Mouse (Mus musculus) stomach, embryonic 14.5 days (tissue): Measurements from ENCODE around the gene Tub. TPM values are rescaled to one million over a fixed set of nuclear protein-coding genes. Genes with fewer than 3 reads are reported as not detected.

Experiments
- ATAC-seq: fragments of 200-750 bp; cut with Nextera tagmentation; 2 replicates; pipeline ENCODE4 v1.8.0; 2017; ENCODE audit warnings: low read depth, moderate TSS enrichment; ENCODE audit not compliant: insufficient number of reproducible peaks, insufficient read depth, low FRiP score
- H3K27ac ChIP-seq: fragments of 300-500 bp; sonication (generic); 2 replicates; pipeline ENCODE4 v1.5.1; 2014; ENCODE audit warnings: mild to moderate bottlenecking, low read length, moderate library complexity, mixed read lengths
- H3K27me3 ChIP-seq: fragments of 300-500 bp; sonication (generic); 2 replicates; pipeline ENCODE4 v1.6.1; 2014; ENCODE audit warnings: low read length, control low read depth, mixed read lengths; ENCODE audit not compliant: control insufficient read depth, insufficient read depth
- H3K36me3 ChIP-seq: fragments of 300-500 bp; sonication (generic); 2 replicates; pipeline ENCODE4 v1.6.1; 2014; ENCODE audit warnings: mild to moderate bottlenecking, control low read depth, low read length, moderate library complexity, mixed read lengths; ENCODE audit not compliant: control insufficient read depth, insufficient read depth
- H3K4me1 ChIP-seq: fragments of 300-500 bp; sonication (generic); 2 replicates; pipeline ENCODE4 v1.6.1; 2014; ENCODE audit warnings: low read length, control low read depth, mixed read lengths; ENCODE audit not compliant: control insufficient read depth, insufficient read depth
- H3K4me2 ChIP-seq: fragments of 300-500 bp; sonication (generic); replicated peaks from 2 replicates; pipeline ENCODE4 v1.6.1; 2014; ENCODE audit warnings: low read depth, low read length, control low read depth
- H3K4me3 ChIP-seq: fragments of 300-500 bp; sonication (generic); 2 replicates; pipeline ENCODE4 v1.5.1; 2014; ENCODE audit warnings: low read depth, low read length, control low read depth
- H3K9ac ChIP-seq: fragments of 300-500 bp; sonication (generic); replicated peaks from 2 replicates; pipeline ENCODE4 v1.6.1; 2014; ENCODE audit warnings: low read depth, mild to moderate bottlenecking, control low read depth, low read length, moderate library complexity, mixed read lengths
- H3K9me3 ChIP-seq: fragments of 300-500 bp; sonication (generic); 2 replicates; pipeline ENCODE4 v1.6.1; 2016; ENCODE audit warnings: low read depth, low read length, control low read depth; ENCODE audit not compliant: control insufficient read depth
- whole genome bisulfite sequencing: fragments of 180-500 bp; shearing (Covaris S2); extraction: QIAGEN DNeasy Blood & Tissue Kit; methylation state at CpG from one replicate; pipeline ENCODE4 v1.1.7; 2014; 5-methylcytosine and 5-hydroxymethylcytosine counted together
- polyA plus RNA-seq: library from polyadenylated mRNA; unstranded; fragments of >200 nt; fragmentation: Nextera tagmentation; extraction: Ambion mirVana; gene quantifications from 2 replicates; pipeline ENCODE4 v1.2.1, GENCODE M21; 2014

Gene Tub
- polyA plus RNA-seq, 1 experiment from 2014 or later: 4.9 TPM

DNA sequence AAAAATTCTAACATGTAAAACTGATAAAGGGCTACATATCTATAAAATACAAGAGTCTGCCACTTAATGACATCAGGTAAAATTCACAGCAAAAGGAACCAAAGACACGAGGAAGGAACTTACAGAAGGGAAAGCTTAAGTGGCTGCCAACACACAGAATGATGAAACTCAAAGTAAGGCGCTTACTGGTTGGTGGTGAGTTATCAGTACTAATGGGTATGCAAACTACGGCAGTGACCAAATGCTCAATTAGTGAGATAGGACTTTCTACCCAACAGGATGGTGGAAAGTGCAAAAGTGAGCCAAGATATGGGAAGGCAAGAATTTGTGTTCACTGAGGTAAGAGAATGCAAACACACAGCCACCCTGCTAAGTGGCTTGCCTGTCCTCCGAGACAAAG lies 109.4 kb downstream of the Tub start:
- Histone ChIP-seq H3K36me3 (no peaks in the 10 kb centered on the region), H3K4me3 (no peak overlapping the region), H3K9ac (no peak overlapping the region), H3K27ac (no peak overlapping the region), H3K9me3 (no peaks in the 10 kb centered on the region), H3K27me3 (no peaks in the 10 kb centered on the region), H3K4me2 (no peak overlapping the region), H3K4me1 (no peaks in the 10 kb centered on the region)
- WGBS: 80% methylated on average over 4 of the region's 4 CpGs
- no peak for ATAC-seq

DNA sequence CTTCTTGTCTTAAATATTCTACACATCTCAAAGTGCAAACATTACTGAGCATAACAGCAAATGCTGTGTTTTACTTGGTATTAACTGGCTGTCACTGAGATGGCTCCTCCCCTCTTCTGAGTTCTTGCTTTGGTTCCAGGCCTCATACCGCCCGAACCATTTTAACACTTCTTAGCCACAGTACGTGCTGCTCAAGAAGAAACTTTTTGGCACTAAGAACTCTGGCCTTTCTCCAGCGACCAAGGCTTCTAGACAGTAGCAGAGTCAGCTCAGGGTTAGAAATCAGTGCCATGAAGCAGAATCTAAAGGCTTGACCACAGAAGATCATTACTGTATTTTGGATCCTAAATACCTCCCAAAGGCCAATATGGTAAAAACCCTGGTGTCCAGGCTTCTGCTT lies 119.5 kb downstream of the Tub start:
- no peak overlapping the region for H3K27ac ChIP-seq
- ATAC-seq: no peak
- H3K9ac ChIP-seq: no peak overlapping the region
- H3K36me3 ChIP-seq: no peaks in the 10 kb centered on the region
- no peaks in the 10 kb centered on the region for H3K27me3 ChIP-seq
- 77% methylated on average over 4 of the region's 4 CpGs for WGBS
- no peaks in the 10 kb centered on the region for H3K4me1 ChIP-seq
- H3K4me3 ChIP-seq: no peak overlapping the region
- H3K9me3 ChIP-seq: no peaks in the 10 kb centered on the region
- no peak overlapping the region for H3K4me2 ChIP-seq

DNA sequence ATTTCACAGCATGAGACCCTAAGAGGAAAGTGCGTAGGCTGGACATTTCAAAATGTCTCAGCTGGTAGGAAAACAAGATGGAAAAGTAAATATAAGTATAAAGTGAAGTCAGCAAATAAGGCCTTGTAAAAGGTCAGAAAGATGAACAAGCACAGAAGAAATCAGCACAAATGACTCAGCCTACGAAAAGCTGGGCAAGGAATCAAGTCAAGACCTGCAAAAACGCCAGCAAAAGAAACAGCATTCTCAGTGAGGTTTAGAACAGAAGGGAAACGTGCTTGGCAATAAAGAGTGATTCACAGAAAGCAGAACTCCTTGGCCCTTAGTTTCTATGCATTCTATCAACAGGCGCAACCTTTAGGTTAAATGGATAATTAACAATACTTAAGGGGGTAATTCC lies 122.2 kb downstream of the Tub start:
- Histone ChIP-seq H3K9me3 (no peaks in the 10 kb centered on the region), H3K4me3 (no peak overlapping the region), H3K27ac (no peak overlapping the region), H3K4me2 (no peak overlapping the region), H3K27me3 (no peaks in the 10 kb centered on the region), H3K36me3 (no peaks in the 10 kb centered on the region), H3K4me1 (no peaks in the 10 kb centered on the region), H3K9ac (no peak overlapping the region)
- 65% methylated on average over 5 of the region's 5 CpGs for WGBS
- ATAC-seq: no peak

GRCm38 (mm10) chr7:109082269-109083112 lies 132.4 kb downstream of the Tub start:
- 0 out of 2 replicates have a peak, but pooled peaks cover 5% of the 10 kb centered on the region for H3K4me1 ChIP-seq
- 23% methylated on average over 12 of the region's 12 CpGs for WGBS
- H3K4me3 ChIP-seq: peak overlapping the region; percentile 47
- no peaks in the 10 kb centered on the region for H3K9me3 ChIP-seq
- H3K27ac ChIP-seq: no peak overlapping the region
- peaks cover 8% of the 10 kb centered on the region; the same call in 1 of the 2 replicates for H3K27me3 ChIP-seq
- H3K9ac ChIP-seq: no peak overlapping the region
- no peaks in the 10 kb centered on the region for H3K36me3 ChIP-seq
- H3K4me2 ChIP-seq: peak overlapping the region; percentile 51
- ATAC-seq: no peak

DNA sequence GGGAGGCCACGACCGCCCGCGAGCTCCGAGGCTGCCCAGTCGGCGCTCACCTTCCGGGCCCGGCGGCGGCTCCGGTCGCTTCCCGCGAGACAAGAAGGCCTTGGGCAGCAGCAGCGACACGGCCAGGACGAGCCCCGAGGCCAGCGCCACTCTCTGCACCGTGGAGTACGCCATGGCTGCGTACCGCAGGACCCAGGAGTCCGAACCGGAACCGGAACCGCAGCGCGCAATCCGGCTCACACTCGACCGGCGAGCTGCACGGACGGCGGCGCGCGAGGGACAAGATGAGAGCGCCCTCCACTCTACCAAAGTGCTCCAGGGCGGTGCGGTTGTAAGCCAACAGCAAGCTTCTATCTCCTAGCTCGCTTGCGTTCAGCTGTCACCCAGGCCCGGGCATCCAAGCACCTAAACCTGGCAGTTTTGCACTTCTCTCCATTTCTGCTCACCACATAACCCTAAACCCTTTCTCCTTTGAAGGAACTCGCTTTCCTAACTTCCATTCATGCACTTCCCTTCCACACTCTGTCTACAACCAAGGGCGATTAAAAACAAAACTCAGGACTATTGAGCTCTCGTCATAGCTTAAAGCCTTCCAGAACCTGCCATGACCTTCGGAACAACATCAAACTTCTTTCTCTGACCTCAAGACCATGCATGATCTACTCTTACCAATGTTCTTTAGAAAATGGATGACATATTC lies 133.1 kb downstream of the Tub start, which contains the start of gene Ric3:
Gene Ric3 (minus strand): TSS at position 219 of the 700 bp plus-strand sequence.
- peak; percentile 18; the same call in 1 of the 2 replicates for ATAC-seq
- Histone ChIP-seq H3K9me3 (no peaks in the 10 kb centered on the region), H3K36me3 (no peaks in the 10 kb centered on the region), H3K27me3 (peaks cover 8% of the 10 kb centered on the region; the same call in 1 of the 2 replicates), H3K4me2 (peak within 1 kb of the TSS; percentile 51), H3K4me1 (0 out of 2 replicates have a peak, but pooled peaks cover 5% of the 10 kb centered on the region), H3K4me3 (peak within 1 kb of the TSS; percentile 47), H3K9ac (no peak within 1 kb of the TSS), H3K27ac (no peak within 1 kb of the TSS)
- WGBS: 4% methylated on average over 50 of the region's 50 CpGs

- 71% methylated on average over 4 of the region's 4 CpGs for whole genome bisulfite sequencing
- H3K4me3 ChIP-seq: no peak overlapping the region
- H3K27me3 ChIP-seq: peaks cover 8% of the 10 kb centered on the region; the same call in 1 of the 2 replicates
- no peaks in the 10 kb centered on the region for H3K9me3 ChIP-seq
- 0 out of 2 replicates have a peak, but pooled peaks cover 5% of the 10 kb centered on the region for H3K4me1 ChIP-seq
- ATAC-seq: no peak
- H3K4me2 ChIP-seq: no peak overlapping the region
- no peak overlapping the region for H3K27ac ChIP-seq
- no peaks in the 10 kb centered on the region for H3K36me3 ChIP-seq
- H3K9ac ChIP-seq: no peak overlapping the region
Measured at GRCm38 (mm10) chr7:109083813-109084184, 133.7 kb downstream of the Tub start.

Other genes with a start within 250 kb of the Tub start
- gene Olfr512, start 237.0 kb upstream of the Tub start, polyA plus RNA-seq: not detected in 2 replicates
- gene Olfr513, start 199.4 kb upstream of the Tub start, polyA plus RNA-seq: not detected in 2 replicates
- not detected in 2 replicates for gene Olfr514, start 124.3 kb upstream of the Tub start, polyA plus RNA-seq
- gene Olfr516, start 99.8 kb upstream of the Tub start, polyA plus RNA-seq: not detected in 2 replicates
- gene Olfr517, start 78.0 kb upstream of the Tub start, polyA plus RNA-seq: not detected in 2 replicates
- not detected in 2 replicates for gene Olfr518, start 65.3 kb upstream of the Tub start, polyA plus RNA-seq
- not detected in 2 replicates for gene Olfr519, start 55.9 kb upstream of the Tub start, polyA plus RNA-seq
- gene Nlrp10, start 20.2 kb upstream of the Tub start, polyA plus RNA-seq: not detected in 2 replicates
- gene Eif3f, start 15.9 kb upstream of the Tub start, polyA plus RNA-seq: 110 and 113 TPM in 2 replicates
- gene Ric3, start 133.0 kb downstream of the Tub start, polyA plus RNA-seq: 3.8 and 5.4 TPM in 2 replicates
- gene Lmo1, start 224.9 kb downstream of the Tub start, polyA plus RNA-seq: 2.8 and 3.5 TPM in 2 replicates